Mouse (Mus musculus): ENCODE results near the gene Zdhhc11. TPM values are rescaled to one million over a fixed set of nuclear protein-coding genes. Genes with fewer than 3 reads are reported as not detected.

Gene Zdhhc11
- polyA plus RNA-seq (2015; fragmentation: Nextera tagmentation; extraction: Ambion mirVana): not detected in 2 replicates

DNA sequence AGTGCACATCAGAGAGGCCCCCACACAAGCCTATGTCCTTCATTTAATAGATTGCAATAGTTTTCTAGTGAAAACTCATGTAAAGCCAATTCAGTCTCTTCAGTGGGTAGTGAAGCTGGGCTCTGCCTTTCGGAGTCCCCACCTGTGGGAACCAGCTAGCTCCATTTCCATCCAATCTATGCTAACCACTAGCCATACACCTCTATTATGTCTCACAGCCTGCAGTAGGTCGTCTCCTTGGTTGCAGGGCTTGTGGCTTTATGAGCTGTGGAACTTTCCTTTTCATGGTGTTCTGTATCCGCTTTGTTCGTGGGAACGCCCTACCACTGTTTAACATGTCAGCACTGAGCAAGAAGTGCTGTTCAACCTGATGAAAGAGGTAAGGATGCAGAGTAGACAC, at the start of gene Zdhhc11:
Gene Zdhhc11 (plus strand): TSS at position 301 of the 400 bp plus-strand sequence.
- Histone ChIP-seq H3K36me3 (ENCODE audit: poor library complexity, severe bottlenecking) (peaks cover 45% of the 10 kb centered on the region), H3K9me3 (replicated peaks) (no peaks in the 10 kb centered on the region), H3K4me1 (no peaks in the 10 kb centered on the region), H3K9ac (no peak within 1 kb of the TSS), H3K27me3 (no peaks in the 10 kb centered on the region), H3K27ac (no peak within 1 kb of the TSS), H3K4me2 (no peak within 1 kb of the TSS), H3K4me3 (no peak within 1 kb of the TSS)
- 90% methylated on average over 5 of the region's 5 CpGs for WGBS
- no peak for ATAC-seq

- peaks cover 8% of the 10 kb centered on the region for H3K4me1 ChIP-seq
- ATAC-seq: no peak
- H3K4me2 ChIP-seq: no peak overlapping the region
- no peak overlapping the region for H3K9ac ChIP-seq
- no peak overlapping the region for H3K4me3 ChIP-seq
- H3K36me3 ChIP-seq (ENCODE audit: poor library complexity, severe bottlenecking): peaks cover 64% of the 10 kb centered on the region
- no peak overlapping the region for H3K27ac ChIP-seq
- no peaks in the 10 kb centered on the region for H3K27me3 ChIP-seq
- WGBS: 88% methylated on average over 10 of the region's 10 CpGs
- no peaks in the 10 kb centered on the region for H3K9me3 ChIP-seq (replicated peaks)
Observed at GRCm38 (mm10) chr13:73932201-73932600, 31.4 kb upstream of the Zdhhc11 start.

- ATAC-seq: no peak
- 16% methylated on average over 5 of the region's 5 CpGs for WGBS
- H3K36me3 ChIP-seq (ENCODE audit: poor library complexity, severe bottlenecking): peaks cover 51% of the 10 kb centered on the region
- H3K9ac ChIP-seq: peak overlapping the region; percentile 76
- H3K4me3 ChIP-seq: peak overlapping the region; percentile 75
- H3K4me1 ChIP-seq: peaks cover 17% of the 10 kb centered on the region
- H3K9me3 ChIP-seq (replicated peaks): no peaks in the 10 kb centered on the region
- no peak overlapping the region for H3K27ac ChIP-seq
- H3K4me2 ChIP-seq: peak overlapping the region; percentile 81
- no peaks in the 10 kb centered on the region for H3K27me3 ChIP-seq
Observed at GRCm38 (mm10) chr13:73936938-73937320, 26.7 kb upstream of the Zdhhc11 start.

DNA sequence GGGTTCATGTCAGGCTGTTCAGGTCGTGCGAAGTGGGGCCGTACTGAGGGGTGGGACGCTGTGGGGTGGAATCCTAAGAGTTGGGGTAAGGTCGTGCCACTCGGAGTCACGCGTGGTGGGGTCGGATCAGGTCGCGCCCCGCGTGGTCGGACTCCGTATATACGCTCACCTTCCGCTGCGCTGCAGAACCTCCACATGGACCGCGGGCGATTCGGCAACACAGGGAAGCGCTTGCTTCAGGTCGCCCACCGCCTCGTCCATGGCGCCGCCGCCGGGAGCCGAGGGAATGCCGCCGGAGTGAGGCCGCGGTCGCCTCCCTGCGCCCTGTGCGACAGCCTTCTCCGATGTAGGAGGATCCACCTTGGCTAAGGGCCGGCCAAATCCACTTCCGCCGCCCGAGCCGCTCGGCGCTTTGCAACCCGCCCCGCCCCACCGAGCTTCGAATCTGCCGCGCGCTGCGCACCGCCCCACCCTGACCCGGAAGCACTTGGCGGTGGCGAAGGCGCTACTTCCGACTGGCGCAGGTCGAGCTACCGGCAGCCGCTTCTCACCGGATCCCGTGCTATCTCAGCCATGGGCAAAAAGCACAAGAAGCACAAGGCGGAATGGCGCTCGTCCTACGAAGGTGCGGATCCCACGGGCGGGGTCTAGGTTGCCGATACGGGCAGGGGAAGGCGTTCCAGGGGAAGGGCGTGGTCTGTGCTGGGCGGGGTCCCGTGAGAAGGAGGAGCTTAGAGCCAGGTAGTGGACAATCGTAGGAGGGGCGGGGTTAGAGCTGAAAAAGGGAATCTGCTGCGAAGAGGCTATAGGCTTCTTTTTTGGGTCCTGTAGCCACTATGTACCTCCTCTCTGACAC, 26.1 kb upstream of the Zdhhc11 start, which contains the start of the genes Trip13 and Brd9:
Gene Trip13 (minus strand): TSS at position 464 of the 856 bp plus-strand sequence.
Gene Brd9 (plus strand): TSS at position 491 of the 856 bp plus-strand sequence.
- no peaks in the 10 kb centered on the region for H3K27me3 ChIP-seq
- H3K9me3 ChIP-seq (replicated peaks): no peaks in the 10 kb centered on the region
- H3K4me1 ChIP-seq: peaks cover 17% of the 10 kb centered on the region
- H3K4me2 ChIP-seq: peak within 1 kb of the TSS; percentile 81
- H3K4me3 ChIP-seq: peak within 1 kb of the TSS; percentile 75
- ATAC-seq: peak; percentile 98
- WGBS: under 1% methylated on average over 80 of the region's 82 CpGs
- H3K27ac ChIP-seq: peak within 1 kb of the TSS; percentile 79
- peak within 1 kb of the TSS; percentile 76 for H3K9ac ChIP-seq
- H3K36me3 ChIP-seq (ENCODE audit: poor library complexity, severe bottlenecking): peaks cover 51% of the 10 kb centered on the region

DNA sequence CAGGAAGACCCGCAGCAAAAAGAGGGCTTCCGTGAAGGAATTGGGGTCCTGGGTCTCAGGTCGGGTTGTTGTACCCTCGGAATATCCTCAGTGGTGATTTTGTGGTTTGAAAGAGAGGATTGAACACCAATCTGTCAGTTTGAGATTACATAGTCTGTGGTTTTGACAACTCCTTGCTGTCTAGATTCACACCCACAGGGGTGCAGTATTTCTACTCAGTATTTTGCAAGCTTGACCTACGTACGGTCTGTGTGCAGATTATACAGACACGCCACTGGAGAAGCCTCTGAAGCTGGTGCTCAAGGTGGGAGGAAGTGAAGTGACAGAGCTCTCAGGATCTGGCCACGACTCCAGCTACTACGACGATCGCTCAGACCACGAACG, 25.5 kb upstream of the Zdhhc11 start:
- Histone ChIP-seq H3K27ac (peak overlapping the region; percentile 79; the same call in 1 of the 2 replicates), H3K9me3 (replicated peaks) (no peaks in the 10 kb centered on the region), H3K4me3 (peak overlapping the region; percentile 75), H3K9ac (peak overlapping the region; percentile 76), H3K4me2 (peak overlapping the region; percentile 81), H3K36me3 (ENCODE audit: poor library complexity, severe bottlenecking) (peaks cover 51% of the 10 kb centered on the region), H3K27me3 (no peaks in the 10 kb centered on the region), H3K4me1 (peaks cover 17% of the 10 kb centered on the region)
- peak; percentile 3; the same call in 1 of the 2 replicates for ATAC-seq
- WGBS: 47% methylated on average over 13 of the region's 13 CpGs

DNA sequence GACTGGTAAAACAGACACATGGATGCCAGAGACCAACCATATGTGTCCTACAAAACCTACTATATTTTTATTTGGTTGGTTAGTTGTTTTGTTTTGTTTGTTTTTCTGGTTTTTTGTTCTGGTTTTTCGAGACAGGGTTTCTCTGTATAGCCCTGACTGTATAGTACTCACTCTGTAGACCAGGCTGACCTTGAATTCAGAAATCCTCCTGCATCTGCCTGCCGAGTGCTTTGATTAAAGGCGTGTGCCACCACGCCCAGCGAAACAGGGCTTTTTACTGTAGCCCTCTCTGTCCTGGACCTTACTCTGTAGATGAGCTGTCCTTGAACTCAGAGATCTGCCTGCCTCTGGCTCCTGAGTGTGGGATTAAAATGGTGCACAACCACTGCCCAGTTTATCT, 24.6 kb upstream of the Zdhhc11 start:
- H3K27ac ChIP-seq: no peak overlapping the region
- 98% methylated on average over 5 of the region's 5 CpGs for WGBS

DNA sequence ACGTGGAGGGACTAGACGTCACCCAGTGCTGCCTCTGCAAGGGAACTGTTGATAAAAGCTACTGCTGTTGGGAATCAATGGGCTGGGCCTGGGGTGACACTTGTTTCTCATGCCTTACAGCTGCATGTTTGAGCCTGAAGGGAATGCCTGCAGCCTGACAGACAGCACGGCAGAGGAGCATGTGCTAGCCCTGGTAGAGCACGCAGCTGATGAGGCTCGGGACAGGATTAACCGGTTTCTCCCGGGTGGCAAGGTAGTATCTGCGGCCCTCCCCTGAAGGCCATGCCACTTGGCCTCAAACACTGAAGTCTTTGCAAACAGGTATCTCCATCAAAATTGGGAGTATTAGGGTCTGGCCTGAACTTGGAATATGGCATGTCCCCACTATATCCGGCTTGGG, 19.0 kb upstream of the Zdhhc11 start:
- WGBS: 95% methylated on average over 9 of the region's 9 CpGs
- H3K9ac ChIP-seq: no peak overlapping the region
- ATAC-seq: no peak

More for the DNA sequence above, 24.6 kb upstream of the Zdhhc11 start:
- H3K9me3 ChIP-seq (replicated peaks): no peaks in the 10 kb centered on the region
- H3K27me3 ChIP-seq: no peaks in the 10 kb centered on the region
- H3K4me3 ChIP-seq: no peak overlapping the region
- H3K9ac ChIP-seq: no peak overlapping the region
- H3K4me1 ChIP-seq: peaks cover 17% of the 10 kb centered on the region
- ATAC-seq: no peak
- H3K4me2 ChIP-seq: no peak overlapping the region
- H3K36me3 ChIP-seq (ENCODE audit: poor library complexity, severe bottlenecking): peaks cover 57% of the 10 kb centered on the region

DNA sequence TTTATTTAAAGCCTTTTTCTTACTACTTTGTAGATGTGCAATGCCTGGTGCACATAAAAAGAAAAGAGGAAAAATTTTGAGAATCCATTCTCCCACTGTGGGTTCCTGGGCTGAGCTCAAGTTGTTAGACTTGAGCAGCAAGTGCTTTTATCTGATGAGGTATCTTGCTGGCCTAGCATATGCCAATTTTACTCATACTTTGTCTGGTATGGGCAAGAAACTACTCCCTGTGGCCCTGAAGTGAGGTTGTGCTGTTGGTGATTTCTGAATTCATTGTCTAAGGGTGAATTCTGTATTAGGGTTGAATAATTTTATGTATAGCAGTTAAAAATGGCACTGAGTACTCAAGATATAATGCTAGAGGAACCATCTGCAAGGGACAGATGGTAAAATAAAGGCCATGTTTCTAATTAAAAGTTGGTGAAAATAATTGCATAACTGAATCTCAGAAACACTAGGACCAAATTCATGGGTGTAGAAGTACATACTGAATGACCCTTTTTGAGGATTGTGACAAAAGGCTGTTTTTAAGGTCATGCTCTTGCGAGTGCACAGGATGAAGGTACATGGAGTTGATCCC, 10.0 kb upstream of the Zdhhc11 start:
- Histone ChIP-seq H3K36me3 (ENCODE audit: poor library complexity, severe bottlenecking) (peaks cover 96% of the 10 kb centered on the region), H3K4me2 (no peak overlapping the region), H3K9me3 (replicated peaks) (no peaks in the 10 kb centered on the region), H3K9ac (no peak overlapping the region), H3K27me3 (no peaks in the 10 kb centered on the region), H3K4me3 (no peak overlapping the region), H3K27ac (no peak overlapping the region), H3K4me1 (no peaks in the 10 kb centered on the region)
- no peak for ATAC-seq
- 93% methylated on average over 1 of the region's 1 CpGs for WGBS

More for the DNA sequence above, 19.0 kb upstream of the Zdhhc11 start:
- no peak overlapping the region for H3K27ac ChIP-seq
- no peak overlapping the region for H3K4me2 ChIP-seq
- no peaks in the 10 kb centered on the region for H3K4me1 ChIP-seq
- no peaks in the 10 kb centered on the region for H3K9me3 ChIP-seq (replicated peaks)
- H3K4me3 ChIP-seq: no peak overlapping the region
- peaks cover 94% of the 10 kb centered on the region for H3K36me3 ChIP-seq (ENCODE audit: poor library complexity, severe bottlenecking)
- H3K27me3 ChIP-seq: no peaks in the 10 kb centered on the region

DNA sequence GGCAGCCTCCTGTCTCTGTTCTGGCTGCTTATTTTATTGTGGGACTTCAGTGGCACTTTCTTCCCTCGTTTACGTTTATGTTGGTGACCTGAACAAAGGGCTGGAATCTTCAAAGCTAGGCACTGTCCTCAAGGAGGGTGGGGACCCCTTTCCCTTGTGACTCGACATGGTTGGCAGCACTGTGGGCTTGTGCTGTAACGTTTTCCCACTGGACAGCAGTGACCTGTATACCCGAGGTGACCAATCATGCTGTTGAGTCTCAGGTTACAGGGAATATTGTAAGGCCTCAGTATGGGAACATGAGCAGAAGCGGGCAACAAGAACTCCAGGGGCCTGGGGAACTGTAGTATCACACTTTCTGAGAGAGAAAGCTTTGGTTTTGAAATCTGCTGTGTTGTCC, 9.0 kb upstream of the Zdhhc11 start:
- Histone ChIP-seq H3K9me3 (replicated peaks) (no peaks in the 10 kb centered on the region), H3K36me3 (ENCODE audit: poor library complexity, severe bottlenecking) (peaks cover 96% of the 10 kb centered on the region), H3K4me1 (no peaks in the 10 kb centered on the region), H3K4me2 (no peak overlapping the region), H3K4me3 (no peak overlapping the region), H3K27ac (no peak overlapping the region), H3K9ac (no peak overlapping the region), H3K27me3 (no peaks in the 10 kb centered on the region)
- WGBS: 74% methylated on average over 6 of the region's 6 CpGs
- no peak for ATAC-seq

DNA sequence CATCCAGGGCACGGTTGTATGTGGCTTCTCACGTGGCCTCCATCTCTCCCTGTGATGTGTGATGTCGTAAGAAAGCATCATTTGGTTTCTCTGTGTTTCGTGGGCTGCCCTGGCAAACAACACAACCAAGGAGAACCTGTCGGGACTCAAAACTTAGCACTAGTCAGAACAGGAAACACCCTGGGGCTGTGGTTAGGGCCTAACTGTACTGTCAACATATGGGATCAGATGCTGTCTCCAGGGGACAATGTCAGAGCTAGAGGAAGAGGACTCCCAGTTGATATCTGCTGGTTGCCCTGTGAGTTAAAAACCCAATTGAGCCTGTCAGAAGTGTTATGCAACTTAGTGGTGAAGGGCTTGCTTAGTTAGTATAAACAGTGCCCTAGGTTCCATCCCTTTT, 8.1 kb upstream of the Zdhhc11 start:
- no peak overlapping the region for H3K4me2 ChIP-seq
- ATAC-seq: no peak
- H3K4me3 ChIP-seq: no peak overlapping the region
- H3K4me1 ChIP-seq: no peaks in the 10 kb centered on the region
- H3K27ac ChIP-seq: no peak overlapping the region
- no peak overlapping the region for H3K9ac ChIP-seq
- H3K9me3 ChIP-seq (replicated peaks): no peaks in the 10 kb centered on the region
- whole genome bisulfite sequencing: 94% methylated on average over 5 of the region's 5 CpGs
- peaks cover 96% of the 10 kb centered on the region for H3K36me3 ChIP-seq (ENCODE audit: poor library complexity, severe bottlenecking)
- no peaks in the 10 kb centered on the region for H3K27me3 ChIP-seq

DNA sequence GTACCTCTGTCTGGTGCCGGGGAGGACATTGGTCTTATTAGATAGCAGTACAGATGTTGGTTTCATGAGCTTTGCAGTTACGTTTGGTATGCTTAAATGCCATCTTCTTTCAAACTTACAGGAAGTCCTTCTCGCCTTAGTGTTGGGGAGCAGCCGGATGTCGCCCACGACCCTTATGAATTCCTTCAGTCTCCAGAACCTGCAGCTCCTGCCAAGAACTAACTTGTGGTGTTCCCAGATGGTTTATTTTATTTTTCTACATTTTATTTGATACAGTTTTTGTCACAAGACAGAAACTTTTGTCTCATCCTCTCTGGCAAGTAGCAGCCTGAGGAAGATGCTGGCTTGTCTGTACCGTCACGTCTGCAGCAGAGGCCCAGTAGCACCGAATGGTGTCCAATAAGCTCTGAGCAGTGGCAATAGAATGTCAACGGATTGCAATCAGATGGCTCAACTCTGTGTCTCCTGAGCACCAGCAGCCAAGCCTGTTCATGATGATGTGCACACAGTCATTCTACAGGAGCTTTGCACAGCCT, 3.5 kb upstream of the Zdhhc11 start:
- H3K9ac ChIP-seq: no peak overlapping the region
- no peak overlapping the region for H3K27ac ChIP-seq
- peaks cover 76% of the 10 kb centered on the region for H3K36me3 ChIP-seq (ENCODE audit: poor library complexity, severe bottlenecking)
- H3K4me3 ChIP-seq: no peak overlapping the region
- no peaks in the 10 kb centered on the region for H3K27me3 ChIP-seq
- H3K4me2 ChIP-seq: no peak overlapping the region
- 93% methylated on average over 10 of the region's 10 CpGs for WGBS
- no peaks in the 10 kb centered on the region for H3K9me3 ChIP-seq (replicated peaks)
- ATAC-seq: no peak
- no peaks in the 10 kb centered on the region for H3K4me1 ChIP-seq

- no peak overlapping the region for H3K4me3 ChIP-seq
- ATAC-seq: no peak
Observed at GRCm38 (mm10) chr13:73961177-73961576, 2.5 kb upstream of the Zdhhc11 start.

More at GRCm38 (mm10) chr13:73961177-73961576, 2.5 kb upstream of the Zdhhc11 start:
- H3K4me1 ChIP-seq: no peaks in the 10 kb centered on the region
- no peak overlapping the region for H3K27ac ChIP-seq
- H3K9me3 ChIP-seq (replicated peaks): no peaks in the 10 kb centered on the region
- 72% methylated on average over 4 of the region's 4 CpGs for WGBS
- H3K4me2 ChIP-seq: no peak overlapping the region
- peaks cover 67% of the 10 kb centered on the region for H3K36me3 ChIP-seq (ENCODE audit: poor library complexity, severe bottlenecking)
- no peak overlapping the region for H3K9ac ChIP-seq
- H3K27me3 ChIP-seq: no peaks in the 10 kb centered on the region
